Mouse (Mus musculus) kidney, adult 9 months (tissue): ENCODE results near the gene Kptn.

Experiments used
- DNase-seq: peaks from one replicate; pipeline ENCODE4 v3.0.0; 2022

Gene Kptn

GRCm38 (mm10) chr7:16125829-16126228, 6.1 kb downstream of the Kptn start:
- DNase-seq = no peak

- DNase-seq = no peak
Observed at GRCm38 (mm10) chr7:16128344-16128743, 8.6 kb downstream of the Kptn start.

GRCm38 (mm10) chr7:16128899-16129298, 9.2 kb downstream of the Kptn start:
- DNase-seq = no peak

GRCm38 (mm10) chr7:16129421-16129845, 9.7 kb downstream of the Kptn start, which contains the start of gene Slc8a2:
Slc8a2 (plus strand) TSS chr7:16129826.
- peak; percentile 65 for DNase-seq

- no peak for DNase-seq
Observed at GRCm38 (mm10) chr7:16129846-16130691, 10.4 kb downstream of the Kptn start.

GRCm38 (mm10) chr7:16130956-16131634, 11.4 kb downstream of the Kptn start:
- no peak for DNase-seq

GRCm38 (mm10) chr7:16132161-16132581, 12.5 kb downstream of the Kptn start:
- DNase-seq = no peak

GRCm38 (mm10) chr7:16132926-16133325, 13.2 kb downstream of the Kptn start:
- no peak for DNase-seq

GRCm38 (mm10) chr7:16133691-16134090, 14.0 kb downstream of the Kptn start:
- no peak for DNase-seq

- no peak for DNase-seq
Observed at GRCm38 (mm10) chr7:16134951-16135392, 15.3 kb downstream of the Kptn start.

- no peak for DNase-seq
Observed at GRCm38 (mm10) chr7:16146489-16147410, 27.1 kb downstream of the Kptn start.

GRCm38 (mm10) chr7:16147643-16148042, 27.9 kb downstream of the Kptn start:
- DNase-seq = peak; percentile 37

- no peak for DNase-seq
Observed at GRCm38 (mm10) chr7:16149241-16149640, 29.5 kb downstream of the Kptn start.

GRCm38 (mm10) chr7:16150191-16151145, 30.8 kb downstream of the Kptn start:
- no peak for DNase-seq

- DNase-seq = peak; percentile 46
Observed at GRCm38 (mm10) chr7:16153522-16153921, 33.8 kb downstream of the Kptn start.

- DNase-seq = peak; percentile 33
Observed at GRCm38 (mm10) chr7:16155132-16155872, 35.6 kb downstream of the Kptn start.

GRCm38 (mm10) chr7:16156105-16156714, 36.5 kb downstream of the Kptn start:
- DNase-seq = no peak

- DNase-seq = no peak
Observed at GRCm38 (mm10) chr7:16158735-16159134, 39.0 kb downstream of the Kptn start.

- no peak for DNase-seq
Observed at GRCm38 (mm10) chr7:16160702-16161101, 41.0 kb downstream of the Kptn start.

- no peak for DNase-seq
Observed at GRCm38 (mm10) chr7:16161302-16161701, 41.6 kb downstream of the Kptn start.
